In the genomic region with DNA sequence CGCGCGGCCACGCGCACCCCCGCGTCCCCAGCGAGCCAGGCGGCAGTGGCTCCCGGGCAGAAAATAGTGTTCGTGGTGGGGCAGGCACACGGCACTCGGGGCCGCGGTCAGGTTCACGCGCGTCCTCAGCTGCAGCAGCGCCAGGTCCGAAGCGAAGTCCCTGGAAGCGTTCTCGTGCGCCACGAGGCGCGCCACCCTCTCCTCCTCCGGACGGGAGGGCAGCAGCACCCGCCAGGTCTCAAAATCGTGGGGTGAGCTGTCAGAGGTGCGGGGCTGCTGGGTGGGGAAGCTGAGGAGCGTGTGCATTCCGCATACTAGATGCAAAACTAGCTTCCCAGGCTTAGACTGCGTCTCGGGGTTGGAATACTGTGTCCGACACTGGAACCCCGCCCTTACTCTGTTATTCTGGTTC, we compare ENCODE assay signal across 8 mouse cellular contexts. TPM values are rescaled to one million over a fixed set of nuclear protein-coding genes. Genes with fewer than 3 reads are reported as not detected.
DNase-seq lines count a peak whose midpoint lies in the region; ATAC-seq lines count a peak whose summit lies in the region.

No protein-coding gene starts in this region.

- peak overlapping the region; percentile 70 for H3K4me3 ChIP-seq in forebrain, embryonic 11.5 days (ENCODE audit: low read depth, low read length)
- H3K4me3 ChIP-seq in liver, embryonic 11.5 days (ENCODE audit: low read depth, low read length): peak overlapping the region; percentile 84
- peak overlapping the region; percentile 65 for H3K4me3 ChIP-seq in stomach, embryonic 15.5 days (replicated peaks)

- no peak overlapping the region for H3K27ac ChIP-seq in forebrain, embryonic 11.5 days (ENCODE audit: low read depth, low read length)
- peak overlapping the region; percentile 71 for H3K27ac ChIP-seq in liver, embryonic 11.5 days (ENCODE audit: low read depth, low read length)
- peak overlapping the region; percentile 85 for H3K27ac ChIP-seq in stomach, embryonic 15.5 days

- H3K27me3 ChIP-seq in forebrain, embryonic 11.5 days (ENCODE audit: control insufficient read depth, insufficient read depth, low read length): no peaks in the 10 kb centered on the region; the same call in 1 of the 2 replicates
- no peaks in the 10 kb centered on the region for H3K27me3 ChIP-seq in liver, embryonic 11.5 days (replicated peaks; ENCODE audit: control insufficient read depth, insufficient read depth, low read length)
- H3K27me3 ChIP-seq in stomach, embryonic 15.5 days (replicated peaks): no peaks in the 10 kb centered on the region

- H3K36me3 ChIP-seq in forebrain, embryonic 11.5 days (ENCODE audit: control insufficient read depth, insufficient read depth, low read length): no peaks in the 10 kb centered on the region
- H3K36me3 ChIP-seq in liver, embryonic 11.5 days (ENCODE audit: control insufficient read depth, insufficient read depth, low read length): no peaks in the 10 kb centered on the region
- no peaks in the 10 kb centered on the region for H3K36me3 ChIP-seq in stomach, embryonic 15.5 days

- H3K9me3 ChIP-seq in forebrain, embryonic 11.5 days (ENCODE audit: control insufficient read depth, low read length): no peaks in the 10 kb centered on the region
- no peaks in the 10 kb centered on the region for H3K9me3 ChIP-seq in liver, embryonic 11.5 days (ENCODE audit: control insufficient read depth, low read length)
- no peaks in the 10 kb centered on the region for H3K9me3 ChIP-seq in stomach, embryonic 15.5 days

- ATAC-seq in forebrain, embryonic 11.5 days (replicated peaks; ENCODE audit: low FRiP score): no peak; the same call in none of the 2 replicates
- ATAC-seq in liver, embryonic 11.5 days (replicated peaks; ENCODE audit: low FRiP score): peak; percentile 33
- peak; percentile 8; the same call in 1 of the 2 replicates for ATAC-seq in stomach, embryonic 15.5 days (ENCODE audit: insufficient read depth, low FRiP score, low read depth)

- H3K4me1 ChIP-seq in forebrain, embryonic 11.5 days (replicated peaks; ENCODE audit: control insufficient read depth, insufficient read depth, low read length): 0 out of 2 replicates have a peak, but pooled peaks cover 10% of the 10 kb centered on the region
- H3K4me1 ChIP-seq in liver, embryonic 11.5 days (replicated peaks; ENCODE audit: control insufficient read depth, insufficient read depth, low read length): peaks cover 28% of the 10 kb centered on the region
- H3K4me1 ChIP-seq in stomach, embryonic 15.5 days: peaks cover 29% of the 10 kb centered on the region

- H3K9ac ChIP-seq in forebrain, embryonic 11.5 days (ENCODE audit: low read length): peak overlapping the region; percentile 82
- peak overlapping the region; percentile 89 for H3K9ac ChIP-seq in liver, embryonic 11.5 days (ENCODE audit: low read depth, low read length)
- H3K9ac ChIP-seq in stomach, embryonic 15.5 days: peak overlapping the region; percentile 67

- peak; percentile 39 for DNase-seq in adrenal gland, adult 8-10 months
- DNase-seq in adrenal gland, postnatal 25 days: no peak
- DNase-seq in 3T3-L1 (ENCODE audit: low read depth, low spot score): peak; percentile 17
- no peak for DNase-seq in forebrain, embryonic 11.5 days (ENCODE audit: low spot score)
- peak; percentile 54 for DNase-seq in liver, embryonic 11.5 days (ENCODE audit: low spot score)
- no peak for DNase-seq in thymus, postnatal 10 days (ENCODE audit: low spot score in 2 of 2)
- no peak for DNase-seq in right cerebral cortex, postnatal 25 days

- peak overlapping the region; percentile 93 for H3K4me2 ChIP-seq in forebrain, embryonic 11.5 days (ENCODE audit: low read depth, low read length, severe bottlenecking)
- H3K4me2 ChIP-seq in liver, embryonic 11.5 days: peak overlapping the region; percentile 100
- peak overlapping the region; percentile 96 for H3K4me2 ChIP-seq in stomach, embryonic 15.5 days

- under 1% methylated on average over 38 of the region's 38 CpGs for WGBS in forebrain, embryonic 11.5 days
- under 1% methylated on average over 38 of the region's 38 CpGs for WGBS in liver, embryonic 11.5 days
- under 1% methylated on average over 38 of the region's 38 CpGs for WGBS in stomach, embryonic 15.5 days

RNA-seq across cellular contexts. Expression of a gene that starts 5.8 kb away (rescaled TPM):
- under 1 TPM in 1 of 4 experiments, not detected in 3; 0.16 TPM for total RNA-seq in adrenal gland, adult 8-10 months (2022)
- total RNA-seq in adrenal gland, postnatal 25 days (2021): 0.15 TPM in 1 of 2 replicates, not detected in the other
- 1.8 and 3.1 TPM in 2 replicates for polyA plus RNA-seq in forebrain, embryonic 11.5 days (2014; fragmentation: Nextera tagmentation; extraction: Ambion mirVana)
- polyA plus RNA-seq in liver, embryonic 11.5 days (2014; fragmentation: Nextera tagmentation; extraction: Ambion mirVana): 3.4 and 6.3 TPM in 2 replicates
- polyA plus RNA-seq in stomach, embryonic 15.5 days (2015; fragmentation: Nextera tagmentation; extraction: Ambion mirVana): 61.2 and 70.2 TPM in 2 replicates

RNA-seq across cellular contexts. Expression of a gene that starts 10.8 kb away (rescaled TPM):
- 10 to 100 TPM in 2 of 4 experiments, 1 to 10 TPM in 2; 8.4 to 10.5 (median 9.6) TPM for total RNA-seq in adrenal gland, adult 8-10 months (2022)
- 4.4 and 9.7 TPM in 2 replicates for total RNA-seq in adrenal gland, postnatal 25 days (2021)
- polyA plus RNA-seq in forebrain, embryonic 11.5 days (2014; fragmentation: Nextera tagmentation; extraction: Ambion mirVana): 10.4 and 10.7 TPM in 2 replicates
- 7.9 and 9.4 TPM in 2 replicates for polyA plus RNA-seq in liver, embryonic 11.5 days (2014; fragmentation: Nextera tagmentation; extraction: Ambion mirVana)
- 10.8 and 10.9 TPM in 2 replicates for polyA plus RNA-seq in stomach, embryonic 15.5 days (2015; fragmentation: Nextera tagmentation; extraction: Ambion mirVana)

RNA-seq across cellular contexts. Expression of a gene that starts 23.4 kb away (rescaled TPM):
- 10 to 100 TPM; 29.0 to 33.4 (median 31.1) TPM for total RNA-seq in adrenal gland, adult 8-10 months (2022)
- total RNA-seq in adrenal gland, postnatal 25 days (2021): 30.0 and 32.6 TPM in 2 replicates
- 55.9 and 58.3 TPM in 2 replicates for polyA plus RNA-seq in forebrain, embryonic 11.5 days (2014; fragmentation: Nextera tagmentation; extraction: Ambion mirVana)
- 44.2 and 47.0 TPM in 2 replicates for polyA plus RNA-seq in liver, embryonic 11.5 days (2014; fragmentation: Nextera tagmentation; extraction: Ambion mirVana)
- polyA plus RNA-seq in stomach, embryonic 15.5 days (2015; fragmentation: Nextera tagmentation; extraction: Ambion mirVana): 35.0 and 35.6 TPM in 2 replicates

RNA-seq across cellular contexts. Expression of a gene that starts 31.5 kb away (rescaled TPM):
- 100 to 1,000 TPM; 106 to 430 (median 307) TPM for total RNA-seq in adrenal gland, adult 8-10 months (2022)
- total RNA-seq in adrenal gland, postnatal 25 days (2021): 189 and 309 TPM in 2 replicates
- 44.7 and 62.6 TPM in 2 replicates for polyA plus RNA-seq in forebrain, embryonic 11.5 days (2014; fragmentation: Nextera tagmentation; extraction: Ambion mirVana)
- 28.1 and 34.4 TPM in 2 replicates for polyA plus RNA-seq in liver, embryonic 11.5 days (2014; fragmentation: Nextera tagmentation; extraction: Ambion mirVana)
- polyA plus RNA-seq in stomach, embryonic 15.5 days (2015; fragmentation: Nextera tagmentation; extraction: Ambion mirVana): 367 and 393 TPM in 2 replicates

RNA-seq across cellular contexts. Expression of a gene that starts 31.9 kb away (rescaled TPM):
- 100 to 1,000 TPM; 108 to 147 (median 120) TPM for total RNA-seq in adrenal gland, adult 8-10 months (2022)
- 119 and 123 TPM in 2 replicates for total RNA-seq in adrenal gland, postnatal 25 days (2021)
- 102 and 139 TPM in 2 replicates for polyA plus RNA-seq in forebrain, embryonic 11.5 days (2014; fragmentation: Nextera tagmentation; extraction: Ambion mirVana)
- 126 and 132 TPM in 2 replicates for polyA plus RNA-seq in liver, embryonic 11.5 days (2014; fragmentation: Nextera tagmentation; extraction: Ambion mirVana)
- 145 and 157 TPM in 2 replicates for polyA plus RNA-seq in stomach, embryonic 15.5 days (2015; fragmentation: Nextera tagmentation; extraction: Ambion mirVana)

Comparison
In these comparisons a context has a peak if more than half of its experiments do, and no peak if none do; other contexts are left out.
1. DNase-seq: peak in adrenal gland, adult 8-10 months (single experiment), 3T3-L1 (single experiment) and liver, embryonic 11.5 days (single experiment); none in adrenal gland, postnatal 25 days (single experiment), forebrain, embryonic 11.5 days (single experiment), thymus, postnatal 10 days (0 of 2) and right cerebral cortex, postnatal 25 days (single experiment).
2. Peak in every context shown above with its lines, with median percentiles within 50 percentile points of each other: H3K4me2 ChIP-seq, H3K4me3 ChIP-seq and H3K9ac ChIP-seq.